Comparison of ENCODE assay signal across 11 mouse cellular contexts in genomic region chr10:38436907-38437306, GRCm38 (mm10).
"Had no signal": no experiment of that assay in that cellular context is flagged by ENCODE, and none has a peak within 500 bp of the region (broad histone marks: within the 10 kb centered on the region; RNA-seq: fewer than 3 reads in every experiment).

No protein-coding gene starts in this region.

- DNase-seq: kidney, adult 2 months; kidney, postnatal 25 days; layer of hippocampus, adult 9-11 months; layer of hippocampus, postnatal 36 days; left cerebral cortex, postnatal 4 days; lung, adult 18-20 months; lung, postnatal 10 days; lung, postnatal 4 days; midbrain, embryonic 14.5 days; thymus, adult 18-20 months; thymus, postnatal 36 days had no signal
